ENCODE assay signal across 30 mouse cellular contexts in the genomic region with DNA sequence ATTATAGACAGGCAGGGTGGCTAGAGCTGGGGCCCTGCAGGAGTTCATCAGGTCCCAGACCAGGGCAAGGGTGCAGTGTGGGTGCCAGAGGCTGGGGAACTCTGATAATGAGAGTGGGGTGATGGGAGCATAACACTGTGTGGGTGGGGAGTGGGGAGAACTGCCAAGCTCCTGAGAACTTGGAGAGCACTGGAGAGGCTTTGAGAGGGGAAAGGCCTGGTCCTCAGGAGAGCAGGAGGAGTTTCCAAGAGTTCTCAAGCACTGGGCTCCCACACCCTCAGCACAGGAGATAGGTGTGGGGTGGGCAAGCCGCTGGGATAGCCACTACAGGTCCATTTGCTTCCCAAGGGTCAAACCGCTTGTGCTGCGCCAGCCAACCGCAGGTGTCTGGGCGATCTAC. TPM values are rescaled to one million over a fixed set of nuclear protein-coding genes. Genes with fewer than 3 reads are reported as not detected.
DNase-seq lines count a peak whose midpoint lies in the region; ATAC-seq and TF ChIP-seq lines count a peak whose summit lies in the region.
"Had no signal": no experiment of that assay in that cellular context is flagged by ENCODE, and none has a peak within 500 bp of the region (broad histone marks: within the 10 kb centered on the region; RNA-seq: fewer than 3 reads in every experiment).

No protein-coding gene starts in this region.

- H3K9me3 ChIP-seq in lung, embryonic 16.5 days (ENCODE audit: control insufficient read depth, low read length): no peaks in the 10 kb centered on the region
- H3K9me3 ChIP-seq: embryonic facial prominence, embryonic 10.5 days; embryonic facial prominence, embryonic 13.5 days; forebrain, embryonic 12.5 days; forebrain, embryonic 15.5 days; heart, embryonic 12.5 days; heart, embryonic 15.5 days; hindbrain, embryonic 10.5 days; hindbrain, embryonic 13.5 days had no signal

- H3K27me3 ChIP-seq in testis, adult 2 months (ENCODE audit: control insufficient read depth, insufficient read depth, low read length): no peaks in the 10 kb centered on the region
- no peaks in the 10 kb centered on the region for H3K27me3 ChIP-seq in lung, embryonic 16.5 days (ENCODE audit: control insufficient read depth, insufficient read depth, low read depth, low read length)
- H3K27me3 ChIP-seq: embryonic facial prominence, embryonic 13.5 days; forebrain, embryonic 12.5 days; forebrain, embryonic 15.5 days; heart, embryonic 15.5 days; hindbrain, embryonic 13.5 days had no signal

- H3K4me2 ChIP-seq in lung, embryonic 16.5 days (ENCODE audit: low read depth, low read length): no peak overlapping the region
- H3K4me2 ChIP-seq: embryonic facial prominence, embryonic 13.5 days; forebrain, embryonic 12.5 days; forebrain, embryonic 15.5 days; heart, embryonic 12.5 days; heart, embryonic 15.5 days; hindbrain, embryonic 13.5 days had no signal

- no peak for TF ChIP-seq CTCF in testis, adult 2 months (IDR thresholded peaks at IDR 0.05; ENCODE audit: control insufficient read depth, insufficient read depth, insufficient replicate concordance, low read depth, low read length)

- H3K36me3 ChIP-seq in testis, adult 2 months (ENCODE audit: control insufficient read depth, insufficient read depth, low read length): no peaks in the 10 kb centered on the region
- no peaks in the 10 kb centered on the region for H3K36me3 ChIP-seq in lung, embryonic 16.5 days (ENCODE audit: control insufficient read depth, insufficient read depth, low read length)
- H3K36me3 ChIP-seq: embryonic facial prominence, embryonic 10.5 days; embryonic facial prominence, embryonic 13.5 days; forebrain, embryonic 12.5 days; forebrain, embryonic 15.5 days; heart, embryonic 12.5 days; heart, embryonic 15.5 days; hindbrain, embryonic 10.5 days; hindbrain, embryonic 13.5 days had no signal

- peak; percentile 92 for ATAC-seq in lung, embryonic 16.5 days (ENCODE audit: low read depth)
- ATAC-seq: activated CD4-positive, CD25-positive, alpha-beta regulatory T cell, adult 4 months; forebrain, embryonic 15.5 days had no signal

- peak overlapping the region; percentile 20 for H3K4me3 ChIP-seq in testis, adult 2 months (ENCODE audit: control insufficient read depth, low read depth, low read length)
- H3K4me3 ChIP-seq in lung, embryonic 16.5 days (ENCODE audit: low read length): no peak overlapping the region
- H3K4me3 ChIP-seq: embryonic facial prominence, embryonic 10.5 days; embryonic facial prominence, embryonic 13.5 days; erythroblast, embryonic 14.5 days; forebrain, embryonic 12.5 days; forebrain, embryonic 15.5 days; heart, embryonic 12.5 days; heart, embryonic 15.5 days; hindbrain, embryonic 10.5 days; hindbrain, embryonic 13.5 days had no signal

- H3K27ac ChIP-seq in testis, adult 2 months (ENCODE audit: control insufficient read depth, insufficient read depth, low read depth, low read length): no peak overlapping the region
- peak overlapping the region; percentile 31 for H3K27ac ChIP-seq in lung, embryonic 16.5 days (ENCODE audit: low read length)
- H3K27ac ChIP-seq: embryonic facial prominence, embryonic 10.5 days; embryonic facial prominence, embryonic 13.5 days; forebrain, embryonic 12.5 days; forebrain, embryonic 15.5 days; heart, embryonic 15.5 days; hindbrain, embryonic 10.5 days; hindbrain, embryonic 13.5 days had no signal

- peaks cover 11% of the 10 kb centered on the region for H3K4me1 ChIP-seq in testis, adult 2 months (ENCODE audit: control insufficient read depth, insufficient read depth, low read length)
- peaks cover 11% of the 10 kb centered on the region for H3K4me1 ChIP-seq in lung, embryonic 16.5 days (replicated peaks; ENCODE audit: control insufficient read depth, insufficient read depth, low read length)
- H3K4me1 ChIP-seq: embryonic facial prominence, embryonic 13.5 days; forebrain, embryonic 12.5 days; forebrain, embryonic 15.5 days; heart, embryonic 12.5 days; heart, embryonic 15.5 days; hindbrain, embryonic 13.5 days had no signal

- DNase-seq in testis, postnatal 10 days (ENCODE audit: low spot score): no peak
- peak; percentile 72 for DNase-seq in lung, postnatal 14 days
- DNase-seq in lung, postnatal 4 days: peak; percentile 67 to 83
- no peak for DNase-seq in right cerebral cortex, postnatal 4 days
- no peak for DNase-seq in cerebellum, adult 11-12 months
- DNase-seq in urinary bladder, adult 2 months (ENCODE audit: low spot score): no peak
- DNase-seq: adrenal gland, postnatal 10 days; adrenal gland, postnatal 36 days; cerebellum, adult 2 months; cerebellum, adult 9-11 months; cerebellum, postnatal 36 days; embryo, embryonic 11 days; gastrocnemius, postnatal 25 days; heart, adult 18-20 months; heart, postnatal 10 days; heart, postnatal 36 days had no signal

- H3K9ac ChIP-seq in lung, embryonic 16.5 days (ENCODE audit: low read length): no peak overlapping the region
- H3K9ac ChIP-seq: embryonic facial prominence, embryonic 13.5 days; forebrain, embryonic 12.5 days; forebrain, embryonic 15.5 days; heart, embryonic 12.5 days; heart, embryonic 15.5 days; hindbrain, embryonic 13.5 days had no signal

- TF ChIP-seq POLR2A in testis, adult 2 months (IDR thresholded peaks at IDR 0.05; ENCODE audit: control insufficient read depth, low read depth, low read length): no peak

- WGBS in lung, embryonic 16.5 days: 49% methylated on average over 5 of the region's 5 CpGs

RNA-seq across cellular contexts. Expression of a gene that starts 10.9 kb away (rescaled TPM):
- 49.1 and 53.2 TPM in 2 replicates for polyA plus RNA-seq in testis, adult 2 months (2012; rRNA removed)
- polyA plus RNA-seq in lung, embryonic 16.5 days (2015; fragmentation: Nextera tagmentation; extraction: Ambion mirVana): 69.4 and 80.6 TPM in 2 replicates
- 18.3 and 21.1 TPM in 2 replicates for polyA plus RNA-seq in urinary bladder, adult 2 months (2012; rRNA removed)

RNA-seq across cellular contexts. Expression of a gene that starts 23.5 kb away (rescaled TPM):
- 24.9 and 27.7 TPM in 2 replicates for polyA plus RNA-seq in testis, adult 2 months (2012; rRNA removed)
- 39.4 and 44.0 TPM in 2 replicates for polyA plus RNA-seq in lung, embryonic 16.5 days (2015; fragmentation: Nextera tagmentation; extraction: Ambion mirVana)
- polyA plus RNA-seq in urinary bladder, adult 2 months (2012; rRNA removed): 76.6 and 77.2 TPM in 2 replicates

RNA-seq across cellular contexts. Expression of a gene that starts 24.1 kb away (rescaled TPM):
- 0.70 and 0.88 TPM in 2 replicates for polyA plus RNA-seq in testis, adult 2 months (2012; rRNA removed)
- not detected in 2 replicates for polyA plus RNA-seq in lung, embryonic 16.5 days (2015; fragmentation: Nextera tagmentation; extraction: Ambion mirVana)
- not detected in 2 replicates for polyA plus RNA-seq in urinary bladder, adult 2 months (2012; rRNA removed)
- polyA plus RNA-seq: activated CD4-positive, CD25-positive, alpha-beta regulatory T cell, adult 4 months; cerebellum, adult 2 months; cortical plate, adult 2 months; embryonic facial prominence, embryonic 10.5 days; embryonic facial prominence, embryonic 13.5 days; erythroblast, embryonic 14.5 days; forebrain, embryonic 12.5 days; forebrain, embryonic 15.5 days; gonadal fat pad, adult 2 months; heart, embryonic 12.5 days; heart, embryonic 15.5 days; hindbrain, embryonic 10.5 days; hindbrain, embryonic 13.5 days had no signal

RNA-seq across cellular contexts. Expression of a gene that starts 34.2 kb away (rescaled TPM):
- polyA plus RNA-seq in testis, adult 2 months (2012; rRNA removed): 54.4 and 63.4 TPM in 2 replicates
- polyA plus RNA-seq in lung, embryonic 16.5 days (2015; fragmentation: Nextera tagmentation; extraction: Ambion mirVana): not detected in 2 replicates
- polyA plus RNA-seq in urinary bladder, adult 2 months (2012; rRNA removed): 0.12 and 0.14 TPM in 2 replicates
- polyA plus RNA-seq: activated CD4-positive, CD25-positive, alpha-beta regulatory T cell, adult 4 months; cerebellum, adult 2 months; cortical plate, adult 2 months; embryonic facial prominence, embryonic 10.5 days; erythroblast, embryonic 14.5 days; heart, embryonic 12.5 days; heart, embryonic 15.5 days had no signal

Comparison
In these comparisons a context has a peak if more than half of its experiments do, and no peak if none do; other contexts are left out.
1. DNase-seq: peak in lung, postnatal 14 days (single experiment) and lung, postnatal 4 days (2 of 2); none in testis, postnatal 10 days (single experiment), right cerebral cortex, postnatal 4 days (single experiment), cerebellum, adult 11-12 months (single experiment) and urinary bladder, adult 2 months (single experiment).